ENCODE assay signal across 19 mouse cellular contexts in the genomic region with DNA sequence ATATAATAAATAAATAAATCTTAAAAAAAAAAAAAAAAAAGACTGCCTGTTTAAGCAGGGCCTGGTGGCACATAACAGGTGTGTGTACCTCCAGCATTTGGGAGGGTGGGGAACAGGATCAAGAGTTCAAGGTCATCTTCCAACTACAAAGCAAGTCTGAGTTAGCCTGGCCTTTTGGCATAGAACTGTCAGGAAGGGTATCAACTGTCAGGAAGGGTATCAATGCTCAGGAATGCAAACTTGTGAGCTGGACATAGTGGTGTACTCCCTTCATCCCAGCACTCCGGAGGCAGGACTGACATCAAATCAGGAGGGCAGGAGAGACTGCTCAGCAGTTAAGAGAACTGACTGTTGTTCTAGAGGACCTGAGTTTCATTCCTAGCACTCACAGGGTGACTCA.
"Had no signal": no experiment of that assay in that cellular context is flagged by ENCODE, and none has a peak within 500 bp of the region (broad histone marks: within the 10 kb centered on the region; RNA-seq: fewer than 3 reads in every experiment).

No protein-coding gene starts in this region.

- DNase-seq: liver, postnatal 0 days; lung, adult 2 months; lung, postnatal 14 days; lung, postnatal 36 days; retina, postnatal 1 day; right cerebral cortex, adult 18-20 months; right cerebral cortex, postnatal 25 days; right cerebral cortex, postnatal 4 days; spleen, adult 18-20 months; thymus, adult 18-20 months; thymus, postnatal 36 days had no signal

- H3K27me3 ChIP-seq: lung, embryonic 15.5 days; megakaryocyte, embryonic 14.5 days; midbrain, embryonic 13.5 days; midbrain, embryonic 15.5 days; neural tube, embryonic 12.5 days had no signal

- H3K9ac ChIP-seq: liver, postnatal 0 days; lung, embryonic 15.5 days; midbrain, embryonic 13.5 days; midbrain, embryonic 15.5 days; neural tube, embryonic 12.5 days had no signal

- H3K27ac ChIP-seq: lung, embryonic 15.5 days; macrophage; midbrain, embryonic 13.5 days; midbrain, embryonic 15.5 days; neural tube, embryonic 12.5 days had no signal

- H3K36me3 ChIP-seq: lung, embryonic 15.5 days; midbrain, embryonic 15.5 days had no signal

- H3K9me3 ChIP-seq: lung, embryonic 15.5 days; megakaryocyte, embryonic 14.5 days; midbrain, embryonic 13.5 days; midbrain, embryonic 15.5 days; neural tube, embryonic 12.5 days had no signal

- ATAC-seq: liver, postnatal 0 days; lung, postnatal 0 days; midbrain, embryonic 13.5 days; midbrain, embryonic 15.5 days had no signal

- H3K4me3 ChIP-seq: lung, embryonic 15.5 days; megakaryocyte, embryonic 14.5 days; midbrain, embryonic 13.5 days; midbrain, embryonic 15.5 days; neural tube, embryonic 12.5 days had no signal

- H3K4me2 ChIP-seq: lung, embryonic 15.5 days; midbrain, embryonic 11.5 days; midbrain, embryonic 13.5 days; midbrain, embryonic 15.5 days; neural tube, embryonic 12.5 days had no signal

- H3K4me1 ChIP-seq: lung, embryonic 15.5 days; megakaryocyte, embryonic 14.5 days; midbrain, embryonic 13.5 days; midbrain, embryonic 15.5 days; neural tube, embryonic 12.5 days had no signal
